Mouse (Mus musculus) bone marrow macrophage, adult 2 months (primary cell): Measurements from ENCODE around the gene Atg9a.

ENCODE experiments used
- CTCF ChIP-seq: IDR thresholded peaks from 2 replicates; pipeline ENCODE4 v1.5.1; 2012; ENCODE audit warnings: low read depth, mild to moderate bottlenecking, low read length, moderate library complexity
- POLR2A ChIP-seq: IDR thresholded peaks from 2 replicates; pipeline ENCODE4 v1.6.1; 2012; ENCODE audit warnings: mild to moderate bottlenecking, low read depth, low read length, borderline replicate concordance

GRCm38 (mm10) chr1:75225473-75225872 is 33.5 kb upstream of the Atg9a start:
- TF ChIP-seq POLR2A (no peak), CTCF (no peak)
